Mouse (Mus musculus): Measurements from ENCODE around the gene Pik3ca.

- no peak for TF ChIP-seq CTCF (IDR thresholded peaks at IDR 0.05; ENCODE audit: control insufficient read depth, insufficient read depth, insufficient read length)
- TF ChIP-seq CEBPB (IDR thresholded peaks at IDR 0.05; ENCODE audit: low read depth): no peak
- no peak for TF ChIP-seq MYOD1 (IDR thresholded peaks at IDR 0.05; ENCODE audit: control insufficient read depth, insufficient read length, low read depth)
- TF ChIP-seq MYOG (IDR thresholded peaks at IDR 0.05; ENCODE audit: control insufficient read depth, extremely low read depth, insufficient read length): no peak
- no peak for TF ChIP-seq USF1 (IDR thresholded peaks at IDR 0.05; ENCODE audit: low read depth)
- TF ChIP-seq MAX (IDR thresholded peaks at IDR 0.05): no peak
- TF ChIP-seq FOSL1 (IDR thresholded peaks at IDR 0.05; ENCODE audit: insufficient read depth, low read length, poor library complexity, severe bottlenecking): no peak
Observed at GRCm38 (mm10) chr3:32495856-32496710, 98.6 kb downstream of the Pik3ca start.
